Comparison of ENCODE assay signal across 11 mouse cellular contexts in the genomic region with DNA sequence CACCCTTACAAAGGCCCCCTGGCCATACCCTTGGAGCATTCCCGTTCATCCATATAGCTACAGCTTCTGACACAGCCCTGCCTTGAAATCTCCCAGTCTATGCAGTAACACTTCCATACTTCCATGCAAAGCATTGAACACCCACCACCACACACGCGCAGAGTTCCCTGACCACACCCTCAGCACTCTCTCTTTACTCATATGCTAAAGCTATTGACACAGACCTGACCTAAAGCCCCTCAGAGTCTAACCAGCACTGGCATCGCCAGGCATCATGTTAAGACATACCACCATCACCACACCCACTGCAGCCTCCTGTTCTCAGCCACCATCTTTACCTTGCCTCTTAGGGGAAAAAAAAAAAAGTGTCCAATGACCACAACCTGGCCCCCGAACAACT. TPM values are rescaled to one million over a fixed set of nuclear protein-coding genes. Genes with fewer than 3 reads are reported as not detected.
DNase-seq lines count a peak whose midpoint lies in the region; ATAC-seq and TF ChIP-seq lines count a peak whose summit lies in the region.
"Had no signal": no experiment of that assay in that cellular context is flagged by ENCODE, and none has a peak within 500 bp of the region (broad histone marks: within the 10 kb centered on the region; RNA-seq: fewer than 3 reads in every experiment).

No protein-coding gene starts in this region.

- no peak for ATAC-seq in heart, embryonic 13.5 days (ENCODE audit: extremely low read depth, insufficient number of reproducible peaks, low FRiP score, low TSS enrichment)
- no peak for ATAC-seq in heart, embryonic 12.5 days (ENCODE audit: insufficient number of reproducible peaks, low FRiP score)
- ATAC-seq in forebrain, postnatal 0 days, result no peak
- no peak for ATAC-seq in midbrain, embryonic 11.5 days (ENCODE audit: low FRiP score)

- H3K4me3 ChIP-seq in heart, embryonic 13.5 days, result no peak overlapping the region
- H3K4me3 ChIP-seq in heart, embryonic 12.5 days, result no peak overlapping the region
- peak overlapping the region; percentile 39 for H3K4me3 ChIP-seq in forebrain, postnatal 0 days (ENCODE audit: low read depth, low read length)
- peak overlapping the region; percentile 40 for H3K4me3 ChIP-seq in midbrain, embryonic 11.5 days (ENCODE audit: low read depth, low read length)

- peaks cover 4% of the 10 kb centered on the region; the same call in 1 of the 2 replicates for H3K36me3 ChIP-seq in heart, embryonic 13.5 days
- H3K36me3 ChIP-seq in heart, embryonic 12.5 days, result peaks cover 10% of the 10 kb centered on the region; the same call in 1 of the 2 replicates
- H3K36me3 ChIP-seq in forebrain, postnatal 0 days (ENCODE audit: insufficient read depth), result peaks cover 3% of the 10 kb centered on the region; the same call in 1 of the 2 replicates
- H3K36me3 ChIP-seq in midbrain, embryonic 11.5 days (ENCODE audit: control insufficient read depth, insufficient read depth, low read length), result peaks cover 4% of the 10 kb centered on the region; the same call in 1 of the 2 replicates

- H3K27me3 ChIP-seq in heart, embryonic 13.5 days (replicated peaks), result peaks cover 34% of the 10 kb centered on the region
- H3K27me3 ChIP-seq in heart, embryonic 12.5 days (replicated peaks), result peaks cover 39% of the 10 kb centered on the region
- no peaks in the 10 kb centered on the region for H3K27me3 ChIP-seq in forebrain, postnatal 0 days (ENCODE audit: insufficient read depth, low read length)
- H3K27me3 ChIP-seq in midbrain, embryonic 11.5 days (ENCODE audit: control insufficient read depth, insufficient read depth, low read length), result peaks cover 19% of the 10 kb centered on the region

- TF ChIP-seq CTCF in forebrain, postnatal 0 days (IDR thresholded peaks at IDR 0.05; ENCODE audit: low read depth), result no peak

- peak; percentile 40 for DNase-seq in MN1 (ENCODE audit: low spot score)
- no peak for DNase-seq in forebrain, postnatal 0 days
- DNase-seq in midbrain, embryonic 11.5 days (ENCODE audit: low spot score, missing footprints), result no peak
- DNase-seq in natural killer cell, adult 2 months (ENCODE audit: low spot score in 2 of 2), result no peak
- no peak for DNase-seq in adrenal gland, adult 8-10 months
- no peak for DNase-seq in cerebellum, postnatal 4 days (ENCODE audit: low spot score in 2 of 2)

- peaks cover 60% of the 10 kb centered on the region for H3K4me1 ChIP-seq in heart, embryonic 13.5 days
- peaks cover 43% of the 10 kb centered on the region for H3K4me1 ChIP-seq in heart, embryonic 12.5 days (replicated peaks)
- H3K4me1 ChIP-seq in forebrain, postnatal 0 days (ENCODE audit: insufficient read depth), result peaks cover 28% of the 10 kb centered on the region
- H3K4me1 ChIP-seq in midbrain, embryonic 11.5 days (ENCODE audit: control insufficient read depth, insufficient read depth, low read length), result peaks cover 58% of the 10 kb centered on the region

- H3K9ac ChIP-seq in heart, embryonic 13.5 days, result no peak overlapping the region
- H3K9ac ChIP-seq in heart, embryonic 12.5 days, result no peak overlapping the region
- peak overlapping the region; percentile 44 for H3K9ac ChIP-seq in forebrain, postnatal 0 days
- peak overlapping the region; percentile 70 for H3K9ac ChIP-seq in midbrain, embryonic 11.5 days (ENCODE audit: low read length)

- H3K27ac ChIP-seq in heart, embryonic 13.5 days (replicated peaks), result no peak overlapping the region
- H3K27ac ChIP-seq in heart, embryonic 12.5 days (ENCODE audit: poor library complexity, severe bottlenecking), result no peak overlapping the region
- 0 out of 2 replicates have a peak overlapping the region, but pooled peaks have one; percentile 15 for H3K27ac ChIP-seq in forebrain, postnatal 0 days (ENCODE audit: low read depth, low read length)
- no peak overlapping the region for H3K27ac ChIP-seq in midbrain, embryonic 11.5 days (ENCODE audit: low read depth, low read length)

- WGBS in heart, embryonic 13.5 days, result 83% methylated on average over 5 of the region's 5 CpGs
- WGBS in heart, embryonic 12.5 days, result 83% methylated on average over 5 of the region's 5 CpGs
- WGBS in forebrain, postnatal 0 days, result 78% methylated on average over 5 of the region's 5 CpGs
- WGBS in midbrain, embryonic 11.5 days, result 81% methylated on average over 5 of the region's 5 CpGs

- no peaks in the 10 kb centered on the region for H3K9me3 ChIP-seq in heart, embryonic 13.5 days
- no peaks in the 10 kb centered on the region for H3K9me3 ChIP-seq in heart, embryonic 12.5 days (replicated peaks)
- H3K9me3 ChIP-seq in forebrain, postnatal 0 days (ENCODE audit: low read length), result no peaks in the 10 kb centered on the region
- no peaks in the 10 kb centered on the region for H3K9me3 ChIP-seq in midbrain, embryonic 11.5 days (ENCODE audit: control insufficient read depth, low read length)

- H3K4me2 ChIP-seq in heart, embryonic 13.5 days, result peak overlapping the region; percentile 69; the same call in 1 of the 2 replicates
- no peak overlapping the region for H3K4me2 ChIP-seq in heart, embryonic 12.5 days
- peak overlapping the region; percentile 59 for H3K4me2 ChIP-seq in forebrain, postnatal 0 days (ENCODE audit: low read depth)
- H3K4me2 ChIP-seq in midbrain, embryonic 11.5 days, result peak overlapping the region; percentile 64

RNA-seq across cellular contexts. Expression of gene Tppp3, which starts 1.1 kb away (rescaled TPM):
- polyA plus RNA-seq in heart, embryonic 13.5 days (2015; fragmentation: Nextera tagmentation; extraction: Ambion mirVana), result 12.3 TPM in 2 replicates
- 13.8 and 14.4 TPM in 2 replicates for polyA plus RNA-seq in heart, embryonic 12.5 days (2016; fragmentation: Nextera tagmentation; extraction: Ambion mirVana)
- total RNA-seq in forebrain, postnatal 0 days (2014; rRNA removed), result 66.6 and 80.6 TPM in 2 replicates
- 74.6 and 106 TPM in 2 replicates for polyA plus RNA-seq in forebrain, postnatal 0 days (2015; fragmentation: Nextera tagmentation; extraction: Ambion mirVana)
- polyA plus RNA-seq in midbrain, embryonic 11.5 days (2014; fragmentation: Nextera tagmentation; extraction: Ambion mirVana), result 106 and 107 TPM in 2 replicates
- 10 to 100 TPM; 28.3 to 40.2 (median 33.0) TPM for total RNA-seq in adrenal gland, adult 8-10 months (2022)

RNA-seq across cellular contexts. Expression of gene Zdhhc1, which starts 26.4 kb away (rescaled TPM):
- 21.8 and 22.3 TPM in 2 replicates for polyA plus RNA-seq in heart, embryonic 13.5 days (2015; fragmentation: Nextera tagmentation; extraction: Ambion mirVana)
- 23.1 and 23.3 TPM in 2 replicates for polyA plus RNA-seq in heart, embryonic 12.5 days (2016; fragmentation: Nextera tagmentation; extraction: Ambion mirVana)
- 22.9 and 30.4 TPM in 2 replicates for total RNA-seq in forebrain, postnatal 0 days (2014; rRNA removed)
- polyA plus RNA-seq in forebrain, postnatal 0 days (2015; fragmentation: Nextera tagmentation; extraction: Ambion mirVana), result 16.2 and 22.7 TPM in 2 replicates
- polyA plus RNA-seq in midbrain, embryonic 11.5 days (2014; fragmentation: Nextera tagmentation; extraction: Ambion mirVana), result 14.5 and 19.0 TPM in 2 replicates
- total RNA-seq in adrenal gland, adult 8-10 months (2022), result 10 to 100 TPM; 20.6 to 40.1 (median 31.3) TPM

RNA-seq across cellular contexts. Expression of gene Hsd11b2, which starts 48.3 kb away (rescaled TPM):
- 1.2 and 1.5 TPM in 2 replicates for polyA plus RNA-seq in heart, embryonic 13.5 days (2015; fragmentation: Nextera tagmentation; extraction: Ambion mirVana)
- 1.7 and 1.9 TPM in 2 replicates for polyA plus RNA-seq in heart, embryonic 12.5 days (2016; fragmentation: Nextera tagmentation; extraction: Ambion mirVana)
- total RNA-seq in forebrain, postnatal 0 days (2014; rRNA removed), result 0.38 and 0.52 TPM in 2 replicates
- polyA plus RNA-seq in forebrain, postnatal 0 days (2015; fragmentation: Nextera tagmentation; extraction: Ambion mirVana), result 1.3 and 2.6 TPM in 2 replicates
- 19.8 and 24.3 TPM in 2 replicates for polyA plus RNA-seq in midbrain, embryonic 11.5 days (2014; fragmentation: Nextera tagmentation; extraction: Ambion mirVana)
- total RNA-seq in adrenal gland, adult 8-10 months (2022), result under 1 TPM; 0.56 to 0.98 (median 0.82) TPM
- total RNA-seq: neutrophil, adult 5-6 weeks had no signal

RNA-seq across cellular contexts. Expression of gene Lrrc36, which starts 56.9 kb away (rescaled TPM):
- 0.08 and 0.28 TPM in 2 replicates for polyA plus RNA-seq in heart, embryonic 13.5 days (2015; fragmentation: Nextera tagmentation; extraction: Ambion mirVana)
- polyA plus RNA-seq in heart, embryonic 12.5 days (2016; fragmentation: Nextera tagmentation; extraction: Ambion mirVana), result 0.13 TPM in 1 of 2 replicates, not detected in the other
- total RNA-seq in forebrain, postnatal 0 days (2014; rRNA removed), result 1.7 and 1.8 TPM in 2 replicates
- 0.40 and 1.1 TPM in 2 replicates for polyA plus RNA-seq in forebrain, postnatal 0 days (2015; fragmentation: Nextera tagmentation; extraction: Ambion mirVana)
- polyA plus RNA-seq in midbrain, embryonic 11.5 days (2014; fragmentation: Nextera tagmentation; extraction: Ambion mirVana), result 1.9 and 2.7 TPM in 2 replicates
- total RNA-seq in adrenal gland, adult 8-10 months (2022), result 10 to 100 TPM in 1 of 4 experiments, 1 to 10 TPM in 3; 4.1 to 10.1 (median 7.0) TPM
- total RNA-seq: neutrophil, adult 5-6 weeks had no signal
- polyA plus RNA-seq: limb, embryonic 11.5 days had no signal

RNA-seq across cellular contexts. Expression of gene Kctd19, which starts 57.0 kb away (rescaled TPM):
- not detected in 2 replicates for polyA plus RNA-seq in heart, embryonic 13.5 days (2015; fragmentation: Nextera tagmentation; extraction: Ambion mirVana)
- not detected in 2 replicates for polyA plus RNA-seq in heart, embryonic 12.5 days (2016; fragmentation: Nextera tagmentation; extraction: Ambion mirVana)
- total RNA-seq in forebrain, postnatal 0 days (2014; rRNA removed), result 0.10 and 0.15 TPM in 2 replicates
- polyA plus RNA-seq in forebrain, postnatal 0 days (2015; fragmentation: Nextera tagmentation; extraction: Ambion mirVana), result 0.16 and 0.19 TPM in 2 replicates
- polyA plus RNA-seq in midbrain, embryonic 11.5 days (2014; fragmentation: Nextera tagmentation; extraction: Ambion mirVana), result not detected in 2 replicates
- under 1 TPM in 1 of 4 experiments, not detected in 3; 0.15 TPM for total RNA-seq in adrenal gland, adult 8-10 months (2022)
- total RNA-seq: neutrophil, adult 5-6 weeks had no signal
- polyA plus RNA-seq: intestine, embryonic 14.5 days; limb, embryonic 11.5 days had no signal

Comparison
In these comparisons a context has a peak if more than half of its experiments do, and no peak if none do; other contexts are left out.
1. H3K4me3 ChIP-seq: peak in forebrain, postnatal 0 days (single experiment) and midbrain, embryonic 11.5 days (single experiment); none in heart, embryonic 13.5 days (single experiment) and heart, embryonic 12.5 days (single experiment).
2. H3K9ac ChIP-seq: peak in forebrain, postnatal 0 days (single experiment) and midbrain, embryonic 11.5 days (single experiment); none in heart, embryonic 13.5 days (single experiment) and heart, embryonic 12.5 days (single experiment).